Mouse (Mus musculus) cerebellum, adult 18-20 months (tissue): Measurements from ENCODE around the gene Adh1.

Experiments
- DNase-seq, 2 experiments: peaks; one replicate each; pipeline ENCODE4 v3.0.0; 2021

Gene Adh1

DNA sequence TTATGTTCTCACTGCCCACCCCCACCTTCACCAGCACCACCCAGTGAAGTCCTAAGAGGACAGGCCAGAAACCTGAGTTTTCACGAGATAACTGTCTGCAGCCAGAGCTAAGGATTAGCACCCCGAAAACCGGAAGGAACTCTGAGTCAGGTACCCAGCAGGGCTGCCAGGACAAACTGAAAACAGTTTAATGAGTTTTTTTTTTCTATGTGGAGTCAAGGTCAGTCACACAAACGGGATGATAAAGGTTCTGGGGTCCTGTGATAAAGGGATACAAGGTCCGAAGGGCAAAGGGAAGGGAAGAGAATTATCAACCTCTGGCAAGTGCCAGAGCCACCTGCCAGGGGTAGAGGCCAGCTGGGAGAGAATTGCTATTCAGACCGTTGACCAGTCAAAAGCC is 19.4 kb upstream of the Adh1 start:
- no peak for DNase-seq

- DNase-seq, result no peak
Measured at GRCm38 (mm10) chr3:138242021-138242726, 18.6 kb upstream of the Adh1 start.

- no peak for DNase-seq
Measured at GRCm38 (mm10) chr3:138242933-138243332, 17.9 kb upstream of the Adh1 start.

GRCm38 (mm10) chr3:138244338-138244874 is 16.4 kb upstream of the Adh1 start:
- no peak for DNase-seq

GRCm38 (mm10) chr3:138246511-138247020 is 14.2 kb upstream of the Adh1 start:
- no peak for DNase-seq

DNA sequence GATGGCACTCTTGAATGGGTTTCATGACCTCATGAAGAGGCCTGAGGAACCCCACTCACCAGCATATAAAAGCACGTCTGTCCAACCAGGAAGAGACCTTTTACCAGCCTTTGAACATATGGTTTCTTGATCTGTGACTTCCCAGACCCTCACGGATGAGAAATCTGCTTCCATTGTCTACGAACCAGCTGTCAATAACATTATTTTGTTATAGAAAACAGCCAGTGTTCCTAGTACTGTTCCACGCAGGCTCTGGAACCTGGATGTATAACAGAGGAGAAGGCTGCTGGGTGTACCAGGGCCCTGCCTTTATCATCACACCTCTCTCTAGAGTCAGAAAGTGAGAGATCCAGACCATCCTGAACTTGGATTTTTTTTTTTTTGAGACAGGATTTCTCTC is 13.6 kb upstream of the Adh1 start:
- no peak for DNase-seq

GRCm38 (mm10) chr3:138248011-138248410 is 12.8 kb upstream of the Adh1 start:
- DNase-seq, result no peak

GRCm38 (mm10) chr3:138248746-138249145 is 12.0 kb upstream of the Adh1 start:
- no peak for DNase-seq

DNA sequence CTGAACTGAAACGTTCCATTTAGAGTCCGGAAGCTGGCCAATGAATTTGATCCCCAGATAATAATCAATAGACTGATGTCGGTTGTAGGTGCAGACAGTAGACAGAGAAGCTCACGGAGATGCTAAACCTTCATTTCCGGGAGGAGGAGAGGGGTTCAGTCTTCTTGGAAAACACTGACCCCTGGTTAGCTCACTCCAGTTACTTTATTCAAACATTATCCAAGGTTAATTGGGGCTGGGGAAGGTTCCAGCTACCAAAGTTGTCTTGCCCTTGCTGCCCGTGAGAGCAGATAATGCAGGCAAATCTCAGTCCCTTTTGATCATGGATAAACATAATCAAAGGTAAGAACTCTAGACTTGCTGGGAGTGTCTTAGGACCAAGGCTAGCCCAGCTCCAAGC is 9.6 kb upstream of the Adh1 start:
- DNase-seq, result no peak

DNA sequence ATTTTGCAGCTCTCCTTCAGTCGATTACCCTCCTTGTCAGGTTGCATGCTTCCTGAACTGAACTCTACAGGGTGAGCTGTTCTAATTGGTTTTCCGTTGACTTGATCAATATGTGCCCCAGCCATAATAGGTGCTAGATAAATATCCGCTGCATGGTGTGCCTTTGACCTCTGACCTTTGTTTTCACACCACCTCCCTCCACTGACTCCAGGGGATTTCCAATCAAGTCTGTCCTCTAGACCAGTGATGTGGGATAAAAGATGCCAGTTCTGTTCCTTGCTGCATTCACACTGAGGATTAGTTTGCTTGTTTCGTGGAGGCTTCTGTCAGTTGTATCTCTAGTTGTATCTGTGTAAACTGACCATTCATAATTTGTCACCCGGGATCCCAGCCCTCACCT is 6.6 kb upstream of the Adh1 start:
- DNase-seq, result no peak

- DNase-seq, result no peak
Measured at GRCm38 (mm10) chr3:138255366-138255765, 5.4 kb upstream of the Adh1 start.

GRCm38 (mm10) chr3:138255780-138256550 is 4.8 kb upstream of the Adh1 start:
- DNase-seq, result no peak

GRCm38 (mm10) chr3:138262568-138262967 is 1.8 kb downstream of the Adh1 start:
- no peak for DNase-seq

DNA sequence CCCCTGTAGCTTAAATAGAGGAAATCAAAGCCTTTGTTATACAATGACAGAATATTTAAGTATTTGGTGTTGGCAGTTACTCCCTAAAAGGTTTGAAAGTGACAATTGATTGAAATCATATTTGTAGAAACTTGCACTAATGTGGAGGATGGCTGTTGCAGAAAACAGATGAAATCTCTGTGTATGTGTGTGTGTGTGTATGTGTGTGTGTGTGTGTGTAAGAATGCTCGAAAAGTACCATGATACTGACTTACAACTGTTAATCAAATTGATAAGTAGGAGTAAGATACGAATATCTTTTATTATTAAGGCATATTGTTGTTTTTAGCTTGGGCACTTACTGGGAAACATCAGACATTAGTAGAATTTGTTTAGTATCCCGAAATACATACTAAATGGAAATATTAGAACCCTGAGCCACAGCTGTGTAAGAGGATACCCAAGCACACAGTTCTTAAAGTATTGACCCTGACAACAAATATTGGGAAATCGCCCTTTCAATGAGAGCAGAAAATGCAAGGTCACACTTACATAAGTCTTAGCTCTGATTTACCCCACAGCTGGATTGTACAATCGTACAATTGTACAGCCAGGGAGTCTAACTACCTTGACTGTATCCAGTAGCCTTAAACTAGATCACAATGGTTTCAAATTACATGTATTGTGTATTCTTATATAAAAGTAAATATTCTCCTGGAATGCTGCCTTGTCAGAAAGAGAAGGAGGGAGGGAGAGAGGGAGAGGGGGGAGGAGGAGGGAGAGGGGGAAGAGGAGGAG is 2.6 kb downstream of the Adh1 start:
- DNase-seq, result no peak

DNA sequence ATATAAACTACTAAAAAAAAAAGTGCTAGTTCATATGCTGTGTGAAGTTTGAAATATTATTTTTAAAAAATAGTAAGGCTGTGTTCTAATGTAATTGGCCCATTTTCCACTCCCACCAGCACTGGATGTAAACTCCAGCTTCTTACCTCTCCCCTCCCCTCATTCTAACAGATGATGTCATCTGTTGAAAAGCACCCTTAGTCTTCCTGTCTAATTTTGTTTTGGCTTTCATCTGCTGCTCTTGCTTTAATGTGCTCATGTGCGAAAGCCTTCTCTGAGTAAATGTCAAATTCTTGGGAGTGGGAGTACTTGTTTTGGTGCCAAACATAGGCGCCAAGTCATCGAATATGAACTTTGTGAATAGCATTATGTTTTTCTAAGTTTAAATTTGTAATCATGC is 3.9 kb downstream of the Adh1 start:
- DNase-seq, result no peak

- DNase-seq, result no peak
Measured at GRCm38 (mm10) chr3:138270507-138270906, 9.7 kb downstream of the Adh1 start.

DNA sequence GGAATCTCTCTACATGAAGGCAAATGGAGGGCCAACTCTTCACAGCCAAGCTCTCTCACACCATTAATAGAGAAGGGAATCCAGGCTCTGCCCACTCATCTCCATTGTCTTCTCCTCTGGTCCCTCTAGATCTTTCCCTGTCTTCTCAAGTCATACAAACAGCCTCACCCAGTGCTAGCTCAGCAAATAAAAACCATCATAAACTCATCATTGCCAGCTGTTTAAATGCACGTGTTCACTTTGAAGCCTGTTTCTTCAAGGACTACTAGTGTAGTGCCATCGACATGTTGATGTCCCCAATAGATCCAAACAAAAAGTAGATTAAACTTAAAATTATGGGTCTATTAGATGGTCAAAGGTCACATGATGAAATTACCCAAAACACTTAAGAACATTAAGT is 10.5 kb downstream of the Adh1 start:
- DNase-seq, result no peak

- DNase-seq, result no peak
Measured at GRCm38 (mm10) chr3:138273080-138273479, 12.3 kb downstream of the Adh1 start.

DNA sequence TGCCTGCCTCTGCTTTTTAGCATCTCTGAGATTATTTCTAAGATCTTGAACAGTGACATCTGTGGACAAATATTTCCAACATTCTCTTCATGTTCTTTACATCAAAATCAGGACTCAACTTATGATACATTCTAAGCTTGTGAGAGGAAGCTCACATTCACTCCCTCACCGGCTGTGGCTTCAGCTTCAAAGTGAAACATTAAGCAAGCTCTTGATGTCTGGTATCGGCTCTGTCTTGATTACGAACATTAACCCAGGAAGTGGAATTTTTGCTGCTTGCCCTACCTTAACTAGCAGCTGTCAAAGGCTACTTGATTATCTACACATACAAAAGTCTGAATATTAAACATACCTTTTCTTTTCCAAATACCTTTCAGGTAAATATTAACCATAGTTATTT is 14.3 kb downstream of the Adh1 start:
- DNase-seq, result no peak

GRCm38 (mm10) chr3:138282556-138282955 is 21.8 kb downstream of the Adh1 start:
- no peak for DNase-seq

GRCm38 (mm10) chr3:138283831-138284230 is 23.0 kb downstream of the Adh1 start:
- DNase-seq, result no peak

DNA sequence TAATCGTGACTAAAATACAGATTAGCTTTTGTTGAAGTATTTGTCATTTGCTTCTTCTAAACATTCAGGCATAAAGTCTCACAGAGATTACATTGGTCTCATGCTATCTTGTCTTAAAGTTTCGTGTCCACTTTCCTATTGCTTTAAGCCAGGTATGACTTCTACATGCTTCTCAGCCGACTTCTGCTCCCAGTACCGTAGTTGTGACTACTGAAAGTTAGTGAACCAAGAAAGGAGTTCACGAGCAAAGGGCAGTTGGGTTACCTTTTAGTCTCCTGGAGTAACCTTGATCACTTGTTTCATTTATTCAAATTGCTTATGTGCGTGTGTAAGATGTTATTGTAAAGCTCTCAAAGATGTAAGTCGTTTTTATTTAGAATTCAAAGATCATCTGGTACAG is 25.2 kb downstream of the Adh1 start:
- no peak for DNase-seq

- no peak for DNase-seq
Measured at GRCm38 (mm10) chr3:138287686-138288085, 26.9 kb downstream of the Adh1 start.
